Mouse (Mus musculus) megakaryocyte, adult 5-6 weeks (primary cell): ENCODE data around the gene Malsu1. TPM values are rescaled to one million over a fixed set of nuclear protein-coding genes. Genes with fewer than 3 reads are reported as not detected.
A peak's percentile ranks its signal among the peaks of the same experiment; 100 is the strongest.

ENCODE experiments used
- ATAC-seq: 2 replicates; pipeline ENCODE4 v1.8.0; 2016; ENCODE audit warnings: mild to moderate bottlenecking, inconsistent platforms; ENCODE audit not compliant: poor library complexity, severe bottlenecking
- total RNA-seq, 2 experiments: library from RNA; stranded (forward) in 1 of 2; stranded (reverse) in 1 of 2; fragments of 153-499, 151-499 nt in 1 of 2; fragments of 221-1000, 200-1000 nt in 1 of 2; gene quantifications; 2 replicates each; pipeline versions ENCODE4 v1.2.3 to v1.2.4; 2015 to 2017

The Malsu1 gene
- 25.9 and 38.8 TPM in 2 replicates for total RNA-seq (2015)
- total RNA-seq (2017) = 15.8 and 17.0 TPM in 2 replicates

DNA sequence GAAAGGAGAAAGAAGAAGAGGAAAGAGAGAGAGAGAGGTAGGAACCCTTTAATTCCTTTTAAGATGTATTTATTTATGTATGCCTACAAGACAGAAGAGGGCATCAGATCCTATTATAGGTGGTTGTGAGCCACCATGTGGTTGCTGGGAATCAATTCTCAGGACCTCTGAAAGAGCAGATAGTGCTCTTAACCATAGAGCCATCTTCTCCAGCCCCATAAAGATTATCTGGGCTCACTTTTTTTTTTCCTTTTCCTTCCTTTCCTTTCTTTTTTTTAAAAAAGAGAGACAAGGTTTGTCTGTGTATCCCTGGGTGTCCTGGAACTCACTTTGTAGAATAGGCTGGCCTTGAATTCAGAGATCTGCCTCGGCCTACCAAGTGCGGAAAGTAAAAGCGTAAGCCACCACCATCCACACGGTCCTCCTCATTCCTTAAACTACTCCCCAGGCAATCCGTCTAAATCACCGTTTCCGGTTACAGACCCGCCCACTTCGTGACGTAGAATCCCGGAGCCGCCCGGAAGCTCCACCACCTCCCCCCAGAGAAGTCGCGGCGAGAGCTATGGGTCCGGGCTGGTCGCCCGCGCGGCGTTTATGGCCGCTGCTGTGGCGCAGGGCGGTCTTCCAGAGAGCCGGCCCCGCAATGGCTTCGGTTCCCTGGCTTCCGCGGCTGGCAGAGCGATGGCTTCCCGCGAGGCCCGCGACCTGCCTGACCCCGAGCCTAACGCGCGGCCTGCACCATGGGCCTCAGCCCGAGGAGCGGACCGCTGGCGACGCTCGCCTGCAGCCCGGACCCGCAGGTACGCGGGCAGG lies at the start of gene Malsu1:
Malsu1 (plus strand) TSS at position 492 of the 813 bp plus-strand sequence.
- peak; percentile 99 for ATAC-seq

DNA sequence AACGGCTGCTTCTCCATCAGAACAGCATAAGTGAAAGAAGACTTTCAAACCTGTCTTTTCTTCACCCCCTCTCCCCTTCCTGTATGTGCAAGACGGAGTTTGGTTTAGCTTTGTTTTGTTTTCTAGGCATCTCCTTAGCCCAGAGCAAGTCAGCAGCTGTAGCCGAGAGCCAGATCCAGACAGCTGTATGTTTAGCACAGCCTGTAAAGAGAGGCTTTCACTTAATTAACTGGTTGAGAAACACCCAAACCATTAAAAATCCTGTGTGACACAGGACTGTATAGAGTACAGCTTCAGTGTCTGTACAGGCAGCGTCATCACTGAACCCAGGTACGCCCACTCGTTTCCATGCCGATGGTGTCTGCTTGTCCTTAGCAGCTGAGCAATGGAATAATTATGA lies 48.3 kb upstream of the Malsu1 start:
- no peak for ATAC-seq

DNA sequence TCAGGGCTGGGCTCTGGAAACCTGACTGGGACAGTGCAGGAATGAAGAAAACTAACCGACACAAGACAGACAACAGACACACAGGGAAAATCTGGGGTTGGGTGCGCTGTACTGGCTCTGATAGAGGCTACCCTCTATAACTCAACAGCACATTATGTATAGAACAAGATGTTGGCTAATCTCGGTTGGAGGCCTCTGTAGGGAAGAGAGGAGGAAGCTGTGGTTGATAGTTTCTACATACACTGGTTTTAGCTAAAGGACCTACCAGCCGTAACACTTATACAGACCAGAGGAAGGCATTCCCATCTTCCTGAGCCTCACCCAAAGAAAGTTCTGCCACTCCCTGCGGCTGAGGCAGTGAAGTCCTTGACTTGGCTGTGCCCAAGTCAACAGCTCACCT lies 47.1 kb upstream of the Malsu1 start:
- peak; percentile 81 for ATAC-seq

DNA sequence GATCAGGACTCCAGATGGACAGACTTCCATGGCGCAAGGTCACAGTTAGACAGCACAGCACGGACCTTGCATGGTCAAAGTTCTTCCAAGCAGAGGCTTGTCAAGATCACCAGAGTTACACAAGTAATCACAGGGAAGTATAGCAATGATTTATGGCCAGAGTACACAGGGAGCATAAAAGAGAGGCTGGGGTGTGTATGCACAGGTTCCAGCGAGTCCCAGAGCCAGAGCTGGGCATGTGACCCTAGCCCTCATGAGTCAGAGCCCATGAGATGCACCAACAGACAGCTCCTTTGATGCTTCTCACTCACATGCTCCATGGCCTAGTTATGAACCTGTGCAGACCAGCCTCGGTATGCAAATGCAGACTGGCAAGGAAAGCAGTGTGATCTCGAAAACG lies 45.6 kb upstream of the Malsu1 start:
- no peak for ATAC-seq

DNA sequence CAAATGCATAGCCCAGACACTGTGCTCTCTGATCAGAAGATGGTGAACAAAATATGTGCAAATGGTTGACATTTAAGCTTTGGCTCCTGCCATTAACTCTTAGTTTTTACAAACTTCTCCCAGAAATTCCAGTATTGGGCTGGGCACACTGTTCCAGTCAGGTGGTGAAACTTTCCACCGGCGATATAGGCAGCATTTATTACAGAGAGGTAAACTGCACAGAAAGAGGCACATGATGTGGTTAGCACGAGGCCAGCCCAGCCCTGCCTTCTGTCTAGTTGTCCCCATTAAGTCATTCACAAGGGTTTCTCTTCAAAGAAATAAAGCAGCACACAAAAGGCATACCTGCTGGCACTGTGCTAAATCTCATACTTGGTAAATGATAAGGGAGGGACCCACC lies 44.9 kb upstream of the Malsu1 start:
- ATAC-seq = no peak

DNA sequence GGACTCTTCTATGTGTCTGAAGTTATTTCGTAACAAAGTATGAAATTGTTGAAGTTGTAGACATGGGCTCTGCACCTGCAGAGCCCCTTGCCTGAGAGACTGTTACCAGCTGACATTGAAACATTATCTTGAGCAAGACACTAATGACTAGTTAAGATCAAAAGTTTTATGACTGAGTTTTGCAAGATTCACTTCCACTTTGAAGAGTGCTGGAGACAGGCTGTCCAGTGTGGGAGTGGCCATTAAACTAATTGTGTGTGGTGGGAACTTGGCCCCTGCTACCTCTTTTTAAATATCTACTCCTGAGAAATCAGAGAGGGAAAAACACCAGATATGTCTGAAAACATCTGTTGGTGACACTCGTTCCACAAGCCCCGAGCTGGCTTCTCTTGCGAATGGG lies 42.4 kb upstream of the Malsu1 start:
- ATAC-seq = peak; percentile 68

DNA sequence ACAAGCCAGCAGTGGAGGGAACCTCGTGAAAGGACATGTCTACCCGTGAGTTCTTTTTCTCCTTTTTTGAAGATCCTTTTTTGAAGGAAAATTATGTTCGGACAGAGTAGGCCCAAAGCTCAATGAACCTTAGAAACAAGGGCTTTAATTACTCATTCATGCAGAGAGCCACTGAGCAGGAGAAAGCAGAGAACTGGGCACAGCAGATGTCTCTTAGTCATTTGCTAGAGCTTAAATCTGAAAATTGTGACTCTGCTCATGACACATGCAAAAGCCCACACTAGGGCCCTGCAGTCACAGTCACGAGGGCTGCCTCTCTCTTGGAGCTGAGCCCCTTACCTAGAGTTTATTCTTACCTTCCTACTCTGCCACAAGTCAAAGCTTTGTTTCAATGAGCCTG lies 40.8 kb upstream of the Malsu1 start:
- ATAC-seq = no peak

DNA sequence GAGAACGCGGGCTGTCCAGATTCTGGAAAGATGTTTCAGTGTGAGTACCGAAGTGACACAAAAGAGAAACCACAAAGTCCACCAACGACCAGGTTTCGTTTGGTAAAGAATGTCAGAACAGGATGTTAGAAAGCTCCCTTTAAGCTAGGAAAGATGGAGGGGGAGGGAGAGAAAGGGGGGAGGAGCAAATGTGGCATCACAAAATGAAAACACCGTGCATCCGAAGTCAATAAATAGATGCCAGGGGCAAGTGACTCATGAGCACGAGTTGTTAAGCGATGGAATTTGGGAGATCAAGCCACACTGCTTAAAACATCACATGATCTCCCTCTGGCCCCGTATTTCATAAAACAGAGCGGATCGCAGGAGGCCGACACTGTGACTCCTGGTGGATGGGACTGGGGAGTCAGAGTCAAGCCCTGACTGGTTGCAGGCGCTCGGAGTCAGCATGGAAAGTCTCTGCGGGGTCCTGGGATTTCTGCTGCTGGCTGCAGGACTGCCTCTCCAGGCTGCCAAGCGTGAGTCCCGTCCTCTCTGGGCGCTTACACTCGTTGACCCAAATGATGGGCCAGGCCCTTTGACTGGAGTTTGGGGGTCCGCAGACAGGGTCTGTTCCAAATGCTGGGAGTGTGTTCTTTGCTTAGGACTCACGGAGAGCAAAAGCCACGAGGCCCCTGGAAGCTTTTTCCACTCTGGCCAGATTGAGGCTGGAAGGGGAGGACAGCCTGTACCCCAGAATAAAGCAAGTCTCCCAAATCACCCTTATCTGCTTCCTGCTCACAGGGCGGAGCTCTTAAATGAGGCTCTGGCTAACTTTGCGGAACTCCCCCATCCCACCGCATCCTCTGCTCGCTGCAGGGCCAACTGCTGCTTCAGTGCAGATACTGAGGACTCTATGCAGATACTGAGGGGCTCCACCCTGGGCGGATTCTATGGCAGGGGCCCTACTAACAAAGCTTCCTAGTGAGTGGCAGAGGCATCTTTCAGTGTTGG lies 37.0 kb upstream of the Malsu1 start, which contains the start of gene Gpnmb:
Gpnmb (plus strand) TSS at position 272 of the 993 bp plus-strand sequence.
- ATAC-seq = peak; percentile 66

DNA sequence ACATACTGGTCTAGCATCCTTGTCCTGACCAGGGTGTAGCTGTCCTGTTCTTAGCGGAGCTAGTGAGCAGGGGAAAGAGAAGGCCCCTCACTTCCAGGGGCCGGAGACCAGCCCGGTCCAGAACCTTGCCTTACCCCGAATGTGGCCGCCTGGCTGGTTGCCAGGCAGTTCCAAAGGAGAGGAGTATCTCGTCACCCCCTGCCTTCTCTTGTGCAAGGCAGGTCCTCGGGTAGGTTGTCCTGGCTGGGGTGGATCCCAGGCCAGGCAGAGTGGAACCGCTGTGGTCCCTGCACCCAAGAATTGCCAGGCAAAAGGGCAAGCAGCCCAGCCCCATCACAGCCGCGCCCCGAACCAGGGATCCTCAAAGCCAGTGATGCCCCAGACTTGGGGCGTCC lies 36.3 kb upstream of the Malsu1 start:
- no peak for ATAC-seq

DNA sequence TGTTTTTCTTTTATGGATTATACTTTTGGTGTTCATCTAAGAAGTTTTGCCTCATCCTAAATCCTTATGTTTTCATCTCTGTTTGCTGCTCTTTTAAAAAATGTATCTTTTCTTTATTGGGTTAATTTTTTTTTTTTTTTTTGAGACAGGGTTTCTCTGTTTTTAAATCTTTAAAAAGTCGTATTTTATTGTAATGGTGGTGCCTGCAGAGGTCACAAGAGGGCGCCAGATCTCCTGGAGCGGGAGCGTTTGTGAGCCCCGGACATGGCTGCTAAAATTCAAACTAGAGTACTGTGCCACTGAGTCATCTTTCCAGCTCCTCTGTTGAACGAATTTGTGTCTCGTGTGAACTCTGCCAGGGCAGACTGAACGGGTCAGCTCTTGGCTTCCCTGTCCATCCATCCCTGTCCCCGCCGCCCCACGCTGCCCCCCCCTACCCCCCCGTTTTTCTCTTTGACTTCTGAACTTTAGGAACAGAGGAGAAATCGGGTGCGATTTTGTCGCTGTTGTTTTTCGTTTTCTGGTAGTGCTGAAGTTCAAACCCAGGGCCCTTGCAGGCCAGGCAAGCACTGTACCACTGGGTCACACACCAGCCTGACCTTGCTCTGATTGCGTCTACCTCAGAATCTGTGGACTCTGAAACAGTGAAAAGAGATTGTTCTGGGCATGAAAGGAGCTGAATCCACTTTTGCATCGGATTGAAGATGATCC lies 34.0 kb upstream of the Malsu1 start:
- peak; percentile 67 for ATAC-seq

DNA sequence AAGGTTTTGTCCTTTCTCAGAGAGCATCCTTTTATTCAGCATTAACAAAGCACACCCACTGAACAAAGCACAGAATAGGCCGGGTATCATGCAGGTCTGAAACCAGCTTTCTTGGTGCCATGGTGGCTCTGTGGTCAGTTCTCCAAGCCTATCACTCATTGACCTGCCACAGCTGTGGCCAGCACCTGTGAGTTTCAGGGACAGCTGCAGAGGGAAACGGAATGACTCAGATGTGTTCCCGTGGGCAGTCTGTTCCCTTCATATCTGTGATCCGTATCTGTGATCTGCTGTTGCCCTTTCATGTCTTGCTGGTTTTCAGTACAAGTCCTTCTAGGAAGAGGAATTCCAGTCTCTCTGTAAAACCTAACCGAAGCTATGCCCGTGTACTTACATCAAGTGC lies 27.1 kb upstream of the Malsu1 start:
- no peak for ATAC-seq

DNA sequence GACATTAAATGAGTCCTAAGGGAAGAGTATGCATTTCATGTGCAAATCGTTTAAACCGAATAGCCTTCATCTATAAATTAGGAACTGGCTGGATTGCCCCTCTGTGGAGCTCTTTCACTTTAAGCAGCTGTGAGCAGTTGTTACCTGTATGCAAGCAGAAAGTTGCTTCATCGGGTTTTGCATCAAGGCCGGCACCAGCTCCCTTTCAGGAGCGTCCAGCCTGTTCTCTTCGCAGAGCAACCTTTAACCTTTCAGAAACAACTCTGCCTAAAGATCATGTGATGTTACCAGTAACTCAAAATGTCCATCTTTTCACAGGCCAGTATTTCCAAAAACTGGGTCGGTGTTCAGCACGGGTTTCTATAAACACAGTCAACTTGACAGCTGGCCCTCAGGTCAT lies 26.6 kb upstream of the Malsu1 start:
- ATAC-seq = no peak

DNA sequence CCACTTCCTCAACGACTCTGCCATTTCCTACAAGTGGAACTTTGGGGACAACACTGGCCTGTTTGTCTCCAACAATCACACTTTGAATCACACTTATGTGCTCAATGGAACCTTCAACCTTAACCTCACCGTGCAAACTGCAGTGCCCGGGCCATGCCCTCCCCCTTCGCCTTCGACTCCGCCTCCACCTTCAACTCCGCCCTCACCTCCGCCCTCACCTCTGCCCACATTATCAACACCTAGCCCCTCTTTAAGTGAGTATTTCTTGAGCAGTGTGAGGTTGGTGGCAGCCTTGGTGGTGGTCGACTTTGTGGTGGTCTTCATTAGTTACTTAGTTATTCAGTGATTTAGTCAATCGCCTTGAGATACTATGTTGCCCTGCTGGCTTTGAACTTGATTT lies 25.7 kb upstream of the Malsu1 start:
- ATAC-seq = no peak

DNA sequence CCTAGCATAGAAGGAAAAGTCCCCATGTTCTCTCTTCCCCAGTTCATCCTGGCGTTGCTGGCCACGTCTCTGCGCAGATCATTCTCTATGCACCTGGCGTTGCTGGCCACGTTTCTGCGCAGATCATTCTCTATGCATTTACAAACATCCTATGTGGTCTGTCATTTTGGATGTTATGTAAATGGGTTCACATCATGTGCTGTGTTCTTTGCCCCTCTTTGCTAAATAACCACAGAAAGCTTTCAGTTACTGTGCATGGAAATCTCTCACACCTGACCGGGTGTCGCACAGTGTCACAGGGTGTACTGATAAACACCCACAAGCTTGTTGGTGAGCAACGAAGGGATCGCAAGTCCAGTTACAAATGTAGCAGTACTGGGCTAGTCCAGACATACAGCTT lies 25.2 kb upstream of the Malsu1 start:
- no peak for ATAC-seq

DNA sequence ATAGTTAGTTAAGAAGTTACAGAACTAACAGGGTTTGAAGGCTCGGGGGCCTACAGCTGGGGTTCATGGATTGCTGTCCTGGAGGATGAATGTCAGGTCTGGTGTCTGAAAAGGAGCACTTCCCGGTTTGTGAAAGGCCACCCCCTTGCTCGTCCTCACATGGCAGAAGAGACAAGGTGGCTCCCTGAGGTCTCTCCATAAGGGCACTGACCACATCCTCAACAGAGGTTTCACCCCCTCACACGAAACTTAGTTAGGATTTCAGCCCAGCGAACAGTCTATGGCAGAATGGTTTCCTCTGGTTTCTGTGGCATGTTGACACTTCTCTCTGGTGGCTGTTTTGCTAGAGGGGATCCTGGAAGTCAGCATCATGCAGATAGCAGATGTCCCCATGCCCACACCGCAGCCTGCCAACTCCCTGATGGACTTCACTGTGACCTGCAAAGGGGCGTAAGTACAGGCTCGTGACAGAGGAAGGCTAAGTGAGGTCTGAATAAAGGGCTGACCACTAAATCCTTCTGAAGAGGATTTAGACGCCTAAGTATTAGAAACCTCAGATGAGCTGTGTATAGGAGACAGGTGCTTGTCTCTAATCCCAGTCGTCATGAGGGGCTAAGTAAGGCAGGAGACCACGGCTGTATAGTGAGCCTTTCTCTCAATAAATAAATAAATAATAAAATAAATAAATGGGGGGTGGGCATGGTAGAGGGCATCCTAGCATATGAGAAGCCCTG lies 22.8 kb upstream of the Malsu1 start:
- ATAC-seq = peak; percentile 60

DNA sequence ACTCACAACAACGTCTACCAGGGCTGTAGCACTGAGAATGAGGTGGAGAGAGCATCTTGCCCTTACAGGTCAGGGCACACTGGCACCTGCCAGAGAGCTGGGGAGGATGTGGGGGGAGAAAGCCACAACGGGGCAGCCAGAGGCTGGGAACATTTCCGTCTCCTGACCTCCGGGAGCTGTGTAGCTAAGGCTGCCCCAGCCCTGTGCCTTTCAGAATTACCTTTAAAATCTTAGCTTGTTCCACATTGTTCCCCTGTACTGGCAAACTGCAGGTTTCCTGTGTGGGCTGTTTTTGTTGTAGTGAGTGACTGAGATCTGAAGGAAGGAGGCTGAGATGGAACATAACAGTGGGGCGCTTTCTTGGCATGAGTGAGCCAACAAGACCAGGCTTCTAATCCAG lies 21.4 kb upstream of the Malsu1 start:
- ATAC-seq = no peak

DNA sequence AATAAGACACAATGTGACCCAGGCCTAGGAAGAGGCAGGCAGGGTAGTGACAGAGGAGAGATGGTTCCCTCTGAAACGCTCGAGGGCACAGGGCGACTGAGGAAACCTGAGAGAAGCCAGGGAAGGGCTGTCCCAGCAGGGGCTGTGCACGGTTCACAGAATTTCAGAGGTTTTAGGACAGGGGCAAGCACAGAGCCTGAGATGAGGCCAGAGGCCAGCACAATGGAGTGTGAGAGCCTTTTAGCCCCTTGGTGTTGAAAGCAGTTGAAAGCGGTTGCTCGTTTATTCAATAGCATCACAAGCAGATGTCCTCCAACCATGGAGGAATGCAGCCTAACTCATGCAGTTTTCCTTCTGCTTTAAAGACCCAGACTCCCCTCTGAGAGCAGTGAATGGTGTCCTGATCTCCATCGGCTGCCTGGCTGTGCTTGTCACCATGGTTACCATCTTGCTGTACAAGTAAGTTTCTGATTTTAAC lies 18.3 kb upstream of the Malsu1 start:
- no peak for ATAC-seq

DNA sequence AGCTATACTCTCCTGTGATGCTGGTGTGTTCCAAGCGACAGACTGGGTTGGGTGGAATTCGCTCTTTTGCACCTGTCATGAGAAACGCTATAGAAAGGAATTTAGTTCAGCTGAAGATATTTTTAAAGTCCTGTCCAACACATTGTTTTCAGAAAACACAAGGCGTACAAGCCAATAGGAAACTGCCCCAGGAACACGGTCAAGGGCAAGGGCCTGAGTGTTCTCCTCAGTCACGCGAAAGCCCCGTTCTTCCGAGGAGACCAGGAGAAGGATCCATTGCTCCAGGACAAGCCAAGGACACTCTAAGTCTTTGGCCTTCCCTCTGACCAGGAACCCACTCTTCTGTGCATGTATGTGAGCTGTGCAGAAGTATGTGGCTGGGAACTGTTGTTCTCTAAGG lies 17.6 kb upstream of the Malsu1 start:
- no peak for ATAC-seq

DNA sequence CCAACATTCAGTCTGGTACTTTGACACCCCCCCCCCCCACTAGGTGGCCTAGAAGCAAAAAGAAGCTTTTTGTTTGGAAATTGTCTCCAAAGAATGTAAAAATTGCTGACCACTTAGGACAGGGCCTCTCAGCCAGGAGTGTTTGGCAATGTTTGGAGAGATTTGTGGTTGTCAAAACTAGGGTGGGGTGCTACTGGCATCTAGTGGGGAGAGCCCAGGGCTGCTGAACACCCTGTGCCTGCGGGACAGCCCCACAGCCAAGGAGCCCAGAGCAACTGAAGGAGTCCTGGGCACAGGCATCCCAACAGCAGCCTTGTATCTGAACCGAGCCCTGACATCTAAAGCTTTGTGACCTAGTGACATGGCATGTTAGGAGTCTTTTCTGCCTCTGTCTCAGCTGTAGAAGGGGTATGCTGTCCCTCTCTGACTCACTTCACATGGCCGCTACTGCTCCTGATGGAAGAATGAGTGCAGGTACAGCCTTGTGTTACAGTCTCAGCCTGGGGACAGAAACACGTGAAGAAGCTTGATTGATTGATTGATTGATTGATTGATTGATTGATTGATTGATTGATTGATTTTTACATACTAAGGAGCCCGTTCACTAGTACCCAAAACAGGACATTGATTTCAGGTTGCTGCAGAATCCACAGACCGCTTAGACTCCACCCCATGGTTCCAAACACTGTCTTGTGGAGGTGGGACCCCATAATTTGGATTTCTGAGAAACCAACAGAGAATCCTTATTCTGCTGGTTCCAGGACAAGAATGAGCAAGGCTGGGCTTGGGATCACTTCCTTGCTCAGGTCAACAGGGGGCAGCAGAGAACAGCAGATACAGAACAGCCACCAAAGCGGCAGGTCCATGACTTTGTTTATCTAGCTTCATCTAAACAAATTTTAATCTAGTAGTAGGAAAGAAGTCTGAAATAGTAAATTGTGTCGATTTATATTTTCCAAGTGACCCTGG lies 16.3 kb upstream of the Malsu1 start:
- peak; percentile 91 for ATAC-seq
